Mouse (Mus musculus) layer of hippocampus, adult 8-10 months (tissue): ENCODE data around the gene Gm49510. TPM values are rescaled to one million over a fixed set of nuclear protein-coding genes. Genes with fewer than 3 reads are reported as not detected.
"Not testable (repeated sequence)": the region's sequence is repeated elsewhere in the genome, so short reads cannot be mapped to it uniquely, and the experiment has no call there.

Experiments
- DNase-seq, 2 experiments: peaks; one replicate each; pipeline ENCODE4 v3.0.0; 2022; ENCODE audit warnings: low spot score in 2 of 2
- total RNA-seq, 4 experiments: library from RNA; stranded (reverse); gene quantifications; 2 replicates each; pipeline ENCODE4 v1.2.4; 2022

The Gm49510 gene
- total RNA-seq, 4 experiments from 2014 or later: 0.34 to 1.2 (median 0.38) TPM; not detected in 1

- no peak for DNase-seq
Observed at GRCm38 (mm10) chr15:78877810-78878390, 21.6 kb upstream of the Gm49510 start.

- not testable (repeated sequence) for DNase-seq
Observed at GRCm38 (mm10) chr15:78878792-78879516, 20.5 kb upstream of the Gm49510 start.

- no peak for DNase-seq
Observed at GRCm38 (mm10) chr15:78880432-78880831, 19.0 kb upstream of the Gm49510 start.

GRCm38 (mm10) chr15:78881828-78882227 is 17.6 kb upstream of the Gm49510 start:
- no peak for DNase-seq

GRCm38 (mm10) chr15:78889401-78889853 is 10.0 kb upstream of the Gm49510 start:
- DNase-seq: no peak

- DNase-seq: no peak
Observed at GRCm38 (mm10) chr15:78892440-78892839, 7.0 kb upstream of the Gm49510 start.

- no peak for DNase-seq
Observed at GRCm38 (mm10) chr15:78894726-78895125, 4.7 kb upstream of the Gm49510 start.

GRCm38 (mm10) chr15:78895741-78896140 is 3.7 kb upstream of the Gm49510 start:
- no peak for DNase-seq

- DNase-seq: no peak
Observed at GRCm38 (mm10) chr15:78896149-78896548, 3.3 kb upstream of the Gm49510 start.

GRCm38 (mm10) chr15:78897488-78897887 is 2.0 kb upstream of the Gm49510 start:
- no peak for DNase-seq

- DNase-seq: no peak
Observed at GRCm38 (mm10) chr15:78898507-78899001, 913 bp upstream of the Gm49510 start.

- DNase-seq: peak in 1 of 2 experiments; percentile 36
Observed at GRCm38 (mm10) chr15:78899740-78900584, 495 bp downstream of the Gm49510 start, which contains the start of gene Sh3bp1. Sh3bp1 (plus strand) TSS chr15:78899768.

GRCm38 (mm10) chr15:78900585-78901421 is 1.3 kb downstream of the Gm49510 start:
- DNase-seq: no peak

- DNase-seq: no peak
Observed at GRCm38 (mm10) chr15:78901422-78901789, 1.9 kb downstream of the Gm49510 start.

GRCm38 (mm10) chr15:78903243-78903642 is 3.8 kb downstream of the Gm49510 start:
- peak in 1 of 2 experiments; percentile 85 for DNase-seq

- no peak for DNase-seq
Observed at GRCm38 (mm10) chr15:78908399-78908798, 8.9 kb downstream of the Gm49510 start.

GRCm38 (mm10) chr15:78908982-78909381 is 9.5 kb downstream of the Gm49510 start:
- no peak for DNase-seq

- DNase-seq: no peak
Observed at GRCm38 (mm10) chr15:78912040-78912439, 12.6 kb downstream of the Gm49510 start.

GRCm38 (mm10) chr15:78913632-78914090 is 14.2 kb downstream of the Gm49510 start, which contains the start of gene Pdxp:
Pdxp (plus strand) TSS chr15:78913919.
- DNase-seq: peak; percentile 97 to 98

- no peak for DNase-seq
Observed at GRCm38 (mm10) chr15:78914091-78914822, 14.8 kb downstream of the Gm49510 start.
